Mouse (Mus musculus) brown adipose tissue, adult 24 weeks (tissue): ENCODE results near the gene Dqx1. TPM values are rescaled to one million over a fixed set of nuclear protein-coding genes. Genes with fewer than 3 reads are reported as not detected.
A peak's percentile ranks its signal among the peaks of the same experiment; 100 is the strongest.

Source experiments
- H3K27ac ChIP-seq: fragments of 200-500 bp; replicated peaks from 2 replicates; pipeline ENCODE4 v1.5.1; 2012; ENCODE audit warnings: low read depth, mild to moderate bottlenecking, low read length
- H3K4me1 ChIP-seq: fragments of 200-500 bp; 2 replicates; pipeline ENCODE4 v1.6.1; 2012; ENCODE audit warnings: low read length, mixed read lengths; ENCODE audit not compliant: control insufficient read depth, insufficient read depth, insufficient read length
- H3K4me3 ChIP-seq: fragments of 200-500 bp; 2 replicates; pipeline ENCODE4 v1.5.1; 2012; ENCODE audit warnings: low read depth, mild to moderate bottlenecking, low read length, moderate library complexity; ENCODE audit not compliant: insufficient read depth
- polyA plus RNA-seq: library from polyadenylated mRNA; stranded (reverse); fragments of >200 nt; gene quantifications from 2 replicates; pipeline ENCODE4 v1.2.4, GENCODE M21; 2012; ENCODE audit not compliant: missing spikeins, insufficient read depth, insufficient read length

The Dqx1 gene
- polyA plus RNA-seq, 1 experiment, result not detected

GRCm38 (mm10) chr6:83025221-83025620 lies 32.4 kb upstream of the Dqx1 start:
- H3K27ac ChIP-seq, result no peak overlapping the region
- no peak overlapping the region for H3K4me3 ChIP-seq
- H3K4me1 ChIP-seq, result no peaks in the 10 kb centered on the region

- no peak overlapping the region for H3K27ac ChIP-seq
- H3K4me3 ChIP-seq, result no peak overlapping the region
- no peaks in the 10 kb centered on the region for H3K4me1 ChIP-seq
These were observed 30.4 kb upstream of the Dqx1 start for GRCm38 (mm10) chr6:83027293-83027692.

DNA sequence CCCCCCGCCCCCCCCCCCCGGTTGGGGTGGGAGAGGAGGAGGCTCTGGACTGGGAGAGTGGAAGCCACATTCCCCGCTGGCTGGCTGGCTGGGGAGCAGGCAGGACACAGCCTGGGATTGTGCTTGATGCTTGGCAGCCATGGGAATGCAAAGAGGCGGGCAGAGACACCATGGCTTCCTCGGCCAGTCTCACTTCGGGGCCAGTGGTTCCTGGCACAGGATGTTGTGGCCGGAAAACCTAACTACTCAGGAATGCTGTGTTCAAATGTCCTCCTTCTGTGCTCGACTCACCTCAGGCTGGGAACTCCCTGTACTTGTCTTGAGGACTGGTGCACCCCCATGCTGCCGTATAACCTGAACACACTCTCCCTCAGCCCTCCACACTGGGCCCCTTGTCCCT lies 29.9 kb upstream of the Dqx1 start:
- H3K27ac ChIP-seq, result no peak overlapping the region
- no peaks in the 10 kb centered on the region for H3K4me1 ChIP-seq
- no peak overlapping the region for H3K4me3 ChIP-seq

DNA sequence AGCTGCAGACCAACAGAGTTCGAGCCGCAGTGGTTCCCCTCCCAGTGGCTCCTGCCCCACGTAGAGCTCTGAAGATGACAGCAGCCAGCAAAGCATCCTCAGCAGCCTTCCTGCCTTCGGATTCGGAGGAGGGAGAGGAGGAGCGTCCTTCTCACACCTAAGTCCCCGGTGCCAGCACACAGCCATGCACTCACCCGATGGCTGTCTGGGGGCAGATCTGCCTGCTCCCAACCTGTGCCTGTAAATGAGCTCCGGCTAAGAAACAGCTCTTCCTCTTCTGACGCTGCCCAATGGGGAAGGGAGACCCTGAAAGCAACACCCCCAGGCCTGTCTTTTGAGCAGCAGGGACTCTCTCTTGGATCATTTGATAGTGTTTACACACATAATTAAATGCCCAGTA lies 27.9 kb upstream of the Dqx1 start:
- Histone ChIP-seq H3K4me1 (no peaks in the 10 kb centered on the region), H3K27ac (no peak overlapping the region), H3K4me3 (no peak overlapping the region)

GRCm38 (mm10) chr6:83031111-83031510 lies 26.5 kb upstream of the Dqx1 start:
- H3K27ac ChIP-seq, result no peak overlapping the region
- H3K4me3 ChIP-seq, result no peak overlapping the region

DNA sequence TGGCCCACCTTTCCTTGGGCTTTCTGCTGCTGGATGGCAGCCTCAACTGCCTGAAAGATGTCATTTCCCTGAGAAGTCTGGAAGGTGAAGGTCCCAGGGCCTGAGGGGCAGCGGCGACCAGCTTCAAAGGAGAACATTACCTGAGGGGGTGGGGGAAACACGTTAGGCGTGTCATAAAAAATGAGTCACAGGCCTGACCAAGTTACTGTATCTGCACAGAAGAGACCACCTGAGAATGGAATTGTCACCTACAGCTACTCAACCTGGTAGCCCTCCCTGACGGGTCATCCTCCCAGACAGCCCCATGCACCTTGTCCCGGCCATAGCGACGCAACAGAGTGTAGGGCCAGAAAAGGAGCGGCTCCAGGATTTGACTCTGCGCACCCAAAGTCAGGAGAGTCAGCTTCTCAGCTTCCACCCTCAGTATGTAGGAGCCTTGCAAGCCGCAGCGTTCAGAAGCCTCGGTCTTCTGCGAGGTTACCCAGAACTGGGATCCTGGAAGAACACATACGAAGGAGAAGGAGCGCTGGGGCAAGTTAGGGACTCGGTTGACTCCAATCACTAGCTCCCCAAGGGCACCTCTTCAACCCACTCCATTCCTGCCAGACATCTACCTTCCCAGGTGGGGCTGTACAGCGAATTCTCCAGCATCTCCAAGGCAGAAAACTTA lies 25.6 kb upstream of the Dqx1 start:
- Histone ChIP-seq H3K4me1 (no peaks in the 10 kb centered on the region), H3K27ac (no peak overlapping the region), H3K4me3 (peak overlapping the region; percentile 72)

More at GRCm38 (mm10) chr6:83031111-83031510, 26.5 kb upstream of the Dqx1 start:
- no peaks in the 10 kb centered on the region for H3K4me1 ChIP-seq

DNA sequence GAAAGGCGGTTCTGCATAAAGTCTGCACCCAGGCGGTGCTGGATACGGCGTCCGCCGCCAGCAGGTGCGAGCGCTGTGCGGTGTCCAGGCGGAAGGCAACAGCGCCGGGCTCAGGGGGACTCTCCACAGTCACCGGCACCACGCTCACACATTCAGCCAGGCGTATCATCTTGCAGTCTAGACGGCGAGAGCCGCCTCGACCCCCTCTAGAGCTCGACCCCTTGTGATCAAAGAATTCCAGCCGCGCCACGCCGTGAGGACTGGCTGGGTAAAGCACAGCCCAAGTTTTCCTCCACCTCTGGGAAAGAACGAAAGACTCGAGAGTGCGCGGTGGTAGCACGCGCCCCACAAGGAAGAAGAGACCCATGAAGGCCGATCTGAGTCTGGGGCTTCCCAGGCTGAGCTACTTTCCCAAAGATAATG lies 24.9 kb upstream of the Dqx1 start:
- peak overlapping the region; percentile 72 for H3K4me3 ChIP-seq
- peak overlapping the region; percentile 23 for H3K27ac ChIP-seq
- no peaks in the 10 kb centered on the region for H3K4me1 ChIP-seq

- peaks cover 4% of the 10 kb centered on the region; the same call in 1 of the 2 replicates for H3K4me1 ChIP-seq
- peak within 1 kb of the TSS; percentile 72 for H3K4me3 ChIP-seq
- peak within 1 kb of the TSS; percentile 55 for H3K27ac ChIP-seq
These were observed 24.1 kb upstream of the Dqx1 start, which contains the start of the genes Dok1 and Loxl3 for GRCm38 (mm10) chr6:83033249-83034185. Gene Dok1, minus strand, starts transcription at chr6:83033471. Gene Loxl3, plus strand, starts transcription at chr6:83034173.

GRCm38 (mm10) chr6:83034463-83035055 lies 23.1 kb upstream of the Dqx1 start:
- H3K27ac ChIP-seq, result no peak overlapping the region
- peak overlapping the region; percentile 72 for H3K4me3 ChIP-seq
- peaks cover 4% of the 10 kb centered on the region; the same call in 1 of the 2 replicates for H3K4me1 ChIP-seq

DNA sequence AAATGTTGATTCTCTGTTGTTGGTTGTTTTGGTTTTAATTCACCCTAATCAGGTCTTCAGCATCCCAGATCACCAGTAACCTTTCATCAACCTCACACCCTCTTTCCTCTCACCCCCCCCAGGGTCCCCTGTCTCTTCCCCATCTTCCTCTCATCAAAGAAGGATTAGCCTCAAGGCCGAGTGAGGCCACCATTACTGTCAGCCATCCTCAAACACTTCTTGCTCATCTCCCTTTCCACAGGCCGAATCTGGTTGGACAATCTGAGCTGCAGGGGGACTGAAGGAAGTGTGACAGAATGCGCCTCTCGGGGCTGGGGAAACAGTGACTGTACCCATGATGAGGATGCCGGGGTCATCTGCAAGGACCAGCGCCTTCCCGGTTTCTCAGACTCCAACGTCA lies 20.5 kb upstream of the Dqx1 start:
- no peak overlapping the region for H3K27ac ChIP-seq
- H3K4me3 ChIP-seq, result no peak overlapping the region
- peaks cover 4% of the 10 kb centered on the region; the same call in 1 of the 2 replicates for H3K4me1 ChIP-seq

DNA sequence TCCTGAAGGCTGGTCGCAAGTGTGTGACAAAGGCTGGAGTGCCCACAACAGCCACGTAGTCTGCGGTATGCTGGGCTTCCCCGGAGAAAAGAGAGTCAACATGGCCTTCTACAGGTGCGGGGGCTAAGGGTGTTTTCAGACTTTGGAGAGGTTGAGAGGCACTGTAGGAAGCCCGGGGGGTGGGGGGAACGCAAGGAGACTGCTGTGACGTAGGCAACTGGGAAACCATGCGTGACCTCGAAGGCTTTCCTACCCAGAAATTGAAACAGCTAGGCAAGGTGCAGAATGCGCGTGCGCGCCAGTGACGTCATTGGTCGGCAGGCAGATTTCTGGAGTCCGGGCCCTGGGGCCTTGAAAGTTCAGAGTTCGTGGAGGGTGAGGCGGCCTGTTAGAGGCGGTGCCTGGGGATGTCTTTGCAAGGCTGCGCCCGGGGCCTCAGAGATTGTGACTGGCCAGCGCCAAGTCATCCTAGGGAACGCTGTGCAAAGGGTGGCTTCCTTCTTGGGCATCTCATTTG lies 19.1 kb upstream of the Dqx1 start:
- Histone ChIP-seq H3K27ac (no peak overlapping the region), H3K4me1 (peaks cover 4% of the 10 kb centered on the region; the same call in 1 of the 2 replicates), H3K4me3 (peak overlapping the region; percentile 52)

DNA sequence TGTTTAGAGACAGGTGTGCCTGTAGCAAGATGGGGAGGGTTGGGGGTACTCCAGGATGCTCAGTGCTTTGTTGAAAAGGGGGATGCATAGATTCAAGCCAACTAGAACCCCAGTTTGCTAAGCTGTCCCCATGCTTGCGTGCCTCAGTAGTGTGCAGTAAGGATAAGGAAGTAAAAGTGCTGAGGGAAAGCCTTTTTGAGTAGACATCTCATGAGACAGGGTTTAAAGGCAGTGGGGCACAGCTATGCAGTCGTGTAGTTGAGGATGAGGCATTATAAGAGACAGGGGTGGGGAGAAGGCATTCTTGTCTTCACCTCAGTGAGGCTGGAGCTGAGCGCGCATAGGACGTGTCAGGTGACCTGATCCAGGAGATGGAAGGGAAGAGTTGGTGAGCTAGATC lies 17.0 kb upstream of the Dqx1 start:
- Histone ChIP-seq H3K4me3 (no peak overlapping the region), H3K4me1 (peaks cover 4% of the 10 kb centered on the region; the same call in 1 of the 2 replicates), H3K27ac (peak overlapping the region; percentile 14; the same call in 1 of the 2 replicates)

DNA sequence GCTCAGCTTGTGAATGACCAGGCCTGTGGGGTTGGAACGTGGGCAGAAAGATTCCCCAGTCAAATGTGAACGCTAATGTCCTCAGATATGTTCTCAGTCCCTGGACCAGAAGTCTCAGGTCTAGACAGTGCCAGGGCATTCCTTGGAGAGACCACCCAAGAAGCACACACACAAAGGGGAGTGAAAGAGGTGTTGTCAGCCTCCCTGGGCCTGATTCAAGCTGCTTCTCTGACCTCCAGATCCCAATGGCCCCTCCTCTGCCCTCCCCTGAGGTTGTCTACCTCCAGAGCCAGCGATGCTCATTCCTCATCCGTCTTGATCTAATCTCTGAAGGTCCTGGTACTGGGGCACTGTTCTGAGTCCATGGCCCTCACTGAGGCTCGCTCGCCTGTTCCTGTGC lies 14.1 kb upstream of the Dqx1 start:
- Histone ChIP-seq H3K4me3 (no peak overlapping the region), H3K4me1 (no peaks in the 10 kb centered on the region; the same call in 1 of the 2 replicates), H3K27ac (peak overlapping the region; percentile 57)

GRCm38 (mm10) chr6:83043993-83044392 lies 13.7 kb upstream of the Dqx1 start:
- no peaks in the 10 kb centered on the region; the same call in 1 of the 2 replicates for H3K4me1 ChIP-seq
- peak overlapping the region; percentile 57; the same call in 1 of the 2 replicates for H3K27ac ChIP-seq

DNA sequence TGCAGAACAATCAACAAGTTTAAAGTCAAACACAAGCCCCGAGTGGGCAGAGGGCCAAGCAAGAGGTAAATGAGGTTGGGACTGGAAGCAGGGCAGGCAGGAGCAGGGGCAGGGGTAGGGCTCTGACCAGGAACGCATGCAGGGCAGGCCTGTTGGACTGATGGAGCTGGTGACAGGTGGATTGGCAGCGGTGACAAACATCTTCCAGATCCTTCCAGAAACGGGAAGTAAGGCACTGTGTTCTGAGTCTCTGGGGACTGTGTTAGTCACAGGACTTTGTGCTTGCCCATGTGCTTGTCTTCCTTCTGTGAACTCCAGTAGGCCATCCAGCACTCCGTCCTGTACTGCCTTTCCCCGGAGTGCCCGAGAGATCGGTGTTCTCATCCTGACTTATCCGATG lies 12.9 kb upstream of the Dqx1 start:
- H3K4me3 ChIP-seq, result no peak overlapping the region
- no peaks in the 10 kb centered on the region; the same call in 1 of the 2 replicates for H3K4me1 ChIP-seq
- H3K27ac ChIP-seq, result no peak overlapping the region

More at GRCm38 (mm10) chr6:83043993-83044392, 13.7 kb upstream of the Dqx1 start:
- H3K4me3 ChIP-seq, result no peak overlapping the region
